Mouse (Mus musculus): Measurements from ENCODE around the gene Cdk14. TPM values are rescaled to one million over a fixed set of nuclear protein-coding genes. Genes with fewer than 3 reads are reported as not detected.
"Not testable (repeated sequence)": the region's sequence is repeated elsewhere in the genome, so short reads cannot be mapped to it uniquely, and the experiment has no call there.

Gene Cdk14
- polyA plus RNA-seq, 1 experiment from 2014 or later: 33.0 TPM

- no peak overlapping the region for H3K4me2 ChIP-seq (replicated peaks)
- H3K36me3 ChIP-seq: no peaks in the 10 kb centered on the region
- WGBS: 66% methylated on average over 10 of the region's 10 CpGs
- no peaks in the 10 kb centered on the region for H3K27me3 ChIP-seq (replicated peaks)
- ATAC-seq (ENCODE audit: low FRiP score, low read depth): no peak
- H3K27ac ChIP-seq: no peak overlapping the region
- no peaks in the 10 kb centered on the region for H3K9me3 ChIP-seq
- no peak overlapping the region for H3K9ac ChIP-seq
- no peak overlapping the region for H3K4me3 ChIP-seq
- H3K4me1 ChIP-seq: no peaks in the 10 kb centered on the region
Measured at GRCm38 (mm10) chr5:5330926-5331460, 89.1 kb downstream of the Cdk14 start.

GRCm38 (mm10) chr5:5329018-5329417, 91.1 kb downstream of the Cdk14 start:
- not testable (repeated sequence) for H3K36me3 ChIP-seq; H3K9ac ChIP-seq; H3K9me3 ChIP-seq; H3K27me3 ChIP-seq (replicated peaks); H3K4me2 ChIP-seq (replicated peaks); H3K4me1 ChIP-seq; ATAC-seq (ENCODE audit: low FRiP score, low read depth); H3K27ac ChIP-seq; H3K4me3 ChIP-seq
- WGBS: 96% methylated on average over 2 of the region's 2 CpGs

- Histone ChIP-seq H3K27me3 (replicated peaks) (no peaks in the 10 kb centered on the region), H3K36me3 (no peaks in the 10 kb centered on the region), H3K9me3 (no peaks in the 10 kb centered on the region), H3K4me2 (replicated peaks) (no peak overlapping the region), H3K9ac (no peak overlapping the region), H3K4me1 (no peaks in the 10 kb centered on the region), H3K4me3 (no peak overlapping the region), H3K27ac (no peak overlapping the region)
- WGBS: 95% methylated on average over 2 of the region's 2 CpGs
- no peak for ATAC-seq (ENCODE audit: low FRiP score, low read depth)
Measured at GRCm38 (mm10) chr5:5326716-5327115, 93.4 kb downstream of the Cdk14 start.

- no peak overlapping the region for H3K4me2 ChIP-seq (replicated peaks)
- no peak overlapping the region for H3K9ac ChIP-seq
- ATAC-seq (ENCODE audit: low FRiP score, low read depth): no peak
- 91% methylated on average over 8 of the region's 8 CpGs for WGBS
- no peaks in the 10 kb centered on the region for H3K9me3 ChIP-seq
- H3K36me3 ChIP-seq: no peaks in the 10 kb centered on the region
- no peaks in the 10 kb centered on the region for H3K27me3 ChIP-seq (replicated peaks)
- no peak overlapping the region for H3K27ac ChIP-seq
- H3K4me1 ChIP-seq: 0 out of 2 replicates have a peak, but pooled peaks cover 3% of the 10 kb centered on the region
- H3K4me3 ChIP-seq: no peak overlapping the region
Measured at GRCm38 (mm10) chr5:5322699-5323098, 97.4 kb downstream of the Cdk14 start.

GRCm38 (mm10) chr5:5320506-5321181, 99.5 kb downstream of the Cdk14 start:
- Histone ChIP-seq H3K4me1 (0 out of 2 replicates have a peak, but pooled peaks cover 3% of the 10 kb centered on the region), H3K4me2 (replicated peaks) (no peak overlapping the region), H3K4me3 (no peak overlapping the region), H3K9me3 (no peaks in the 10 kb centered on the region), H3K9ac (no peak overlapping the region), H3K27ac (no peak overlapping the region), H3K36me3 (no peaks in the 10 kb centered on the region), H3K27me3 (replicated peaks) (no peaks in the 10 kb centered on the region)
- no peak for ATAC-seq (ENCODE audit: low FRiP score, low read depth)
- 40% methylated on average over 2 of the region's 2 CpGs for WGBS

- Histone ChIP-seq H3K9me3 (no peaks in the 10 kb centered on the region), H3K36me3 (no peaks in the 10 kb centered on the region), H3K27me3 (replicated peaks) (no peaks in the 10 kb centered on the region), H3K4me1 (0 out of 2 replicates have a peak, but pooled peaks cover 3% of the 10 kb centered on the region), H3K4me3 (no peak overlapping the region), H3K4me2 (replicated peaks) (no peak overlapping the region), H3K9ac (no peak overlapping the region), H3K27ac (no peak overlapping the region)
- no peak for ATAC-seq (ENCODE audit: low FRiP score, low read depth)
- WGBS: 85% methylated on average over 8 of the region's 8 CpGs
Measured at GRCm38 (mm10) chr5:5319824-5320505, 100.1 kb downstream of the Cdk14 start.

GRCm38 (mm10) chr5:5314270-5314669, 105.8 kb downstream of the Cdk14 start:
- H3K9me3 ChIP-seq: no peaks in the 10 kb centered on the region
- ATAC-seq (ENCODE audit: low FRiP score, low read depth): no peak

GRCm38 (mm10) chr5:5313195-5313760, 106.8 kb downstream of the Cdk14 start:
- WGBS: 82% methylated on average over 9 of the region's 9 CpGs
- Histone ChIP-seq H3K4me3 (no peak overlapping the region), H3K9me3 (no peaks in the 10 kb centered on the region), H3K27ac (no peak overlapping the region), H3K4me2 (replicated peaks) (no peak overlapping the region), H3K4me1 (no peaks in the 10 kb centered on the region), H3K9ac (no peak overlapping the region), H3K36me3 (no peaks in the 10 kb centered on the region), H3K27me3 (replicated peaks) (no peaks in the 10 kb centered on the region)
- no peak for ATAC-seq (ENCODE audit: low FRiP score, low read depth)

More at GRCm38 (mm10) chr5:5314270-5314669, 105.8 kb downstream of the Cdk14 start:
- no peaks in the 10 kb centered on the region for H3K4me1 ChIP-seq
- H3K4me3 ChIP-seq: no peak overlapping the region
- 88% methylated on average over 6 of the region's 6 CpGs for WGBS
- H3K36me3 ChIP-seq: no peaks in the 10 kb centered on the region
- no peaks in the 10 kb centered on the region for H3K27me3 ChIP-seq (replicated peaks)
- no peak overlapping the region for H3K4me2 ChIP-seq (replicated peaks)
- H3K27ac ChIP-seq: no peak overlapping the region
- H3K9ac ChIP-seq: no peak overlapping the region

- Histone ChIP-seq H3K36me3 (no peaks in the 10 kb centered on the region), H3K4me2 (replicated peaks) (no peak overlapping the region), H3K9me3 (no peaks in the 10 kb centered on the region), H3K9ac (no peak overlapping the region), H3K4me3 (no peak overlapping the region), H3K4me1 (no peaks in the 10 kb centered on the region), H3K27ac (no peak overlapping the region), H3K27me3 (replicated peaks) (no peaks in the 10 kb centered on the region)
- no peak for ATAC-seq (ENCODE audit: low FRiP score, low read depth)
- 98% methylated on average over 2 of the region's 2 CpGs for WGBS
Measured at GRCm38 (mm10) chr5:5305286-5305685, 114.8 kb downstream of the Cdk14 start.

GRCm38 (mm10) chr5:5303102-5303670, 116.9 kb downstream of the Cdk14 start:
- Histone ChIP-seq H3K9ac (no peak overlapping the region), H3K27me3 (replicated peaks) (no peaks in the 10 kb centered on the region), H3K4me3 (no peak overlapping the region), H3K4me1 (no peaks in the 10 kb centered on the region), H3K9me3 (no peaks in the 10 kb centered on the region), H3K4me2 (replicated peaks) (no peak overlapping the region), H3K27ac (no peak overlapping the region), H3K36me3 (no peaks in the 10 kb centered on the region)
- 93% methylated on average over 8 of the region's 8 CpGs for WGBS
- no peak for ATAC-seq (ENCODE audit: low FRiP score, low read depth)

- Histone ChIP-seq H3K4me1 (no peaks in the 10 kb centered on the region), H3K4me3 (no peak overlapping the region), H3K27me3 (replicated peaks) (no peaks in the 10 kb centered on the region), H3K9ac (no peak overlapping the region), H3K4me2 (replicated peaks) (no peak overlapping the region), H3K36me3 (no peaks in the 10 kb centered on the region), H3K9me3 (no peaks in the 10 kb centered on the region), H3K27ac (no peak overlapping the region)
- ATAC-seq (ENCODE audit: low FRiP score, low read depth): no peak
- 90% methylated on average over 12 of the region's 12 CpGs for WGBS
Measured at GRCm38 (mm10) chr5:5301571-5302079, 118.5 kb downstream of the Cdk14 start.

- H3K27me3 ChIP-seq (replicated peaks): no peaks in the 10 kb centered on the region
- WGBS: 83% methylated on average over 2 of the region's 2 CpGs
- H3K4me1 ChIP-seq: no peaks in the 10 kb centered on the region
- H3K27ac ChIP-seq: no peak overlapping the region
- H3K9me3 ChIP-seq: no peaks in the 10 kb centered on the region
- no peak overlapping the region for H3K4me2 ChIP-seq (replicated peaks)
- no peak overlapping the region for H3K4me3 ChIP-seq
- no peaks in the 10 kb centered on the region for H3K36me3 ChIP-seq
- ATAC-seq (ENCODE audit: low FRiP score, low read depth): no peak
- H3K9ac ChIP-seq: no peak overlapping the region
Measured at GRCm38 (mm10) chr5:5300998-5301397, 119.1 kb downstream of the Cdk14 start.

Data from neural tube, embryonic 12.5 days (tissue).